Mouse (Mus musculus): Measurements from ENCODE around the gene Sh3glb1. TPM values are rescaled to one million over a fixed set of nuclear protein-coding genes. Genes with fewer than 3 reads are reported as not detected.

The Sh3glb1 gene
- polyA plus RNA-seq, 1 experiment from 2014 or later = 121 TPM

GRCm38 (mm10) chr3:144711607-144712206, 8.4 kb downstream of the Sh3glb1 start:
- Histone ChIP-seq H3K4me3 (no peak overlapping the region), H3K9ac (no peak overlapping the region), H3K4me2 (no peak overlapping the region), H3K27ac (no peak overlapping the region), H3K27me3 (no peaks in the 10 kb centered on the region), H3K4me1 (peaks cover 6% of the 10 kb centered on the region), H3K36me3 (peaks cover 27% of the 10 kb centered on the region), H3K9me3 (no peaks in the 10 kb centered on the region)
- no peak for ATAC-seq (ENCODE audit: insufficient number of reproducible peaks, low FRiP score, low TSS enrichment, low read depth)
- WGBS = 77% methylated on average over 6 of the region's 6 CpGs

- H3K36me3 ChIP-seq = peaks cover 34% of the 10 kb centered on the region
- no peak overlapping the region for H3K4me3 ChIP-seq
- no peaks in the 10 kb centered on the region for H3K27me3 ChIP-seq
- no peak overlapping the region for H3K4me2 ChIP-seq
- no peaks in the 10 kb centered on the region for H3K9me3 ChIP-seq
- no peak overlapping the region for H3K27ac ChIP-seq
- 84% methylated on average over 5 of the region's 5 CpGs for WGBS
- H3K9ac ChIP-seq = no peak overlapping the region
- no peak for ATAC-seq (ENCODE audit: insufficient number of reproducible peaks, low FRiP score, low TSS enrichment, low read depth)
- no peaks in the 10 kb centered on the region for H3K4me1 ChIP-seq
Measured at GRCm38 (mm10) chr3:144708612-144709011, 11.5 kb downstream of the Sh3glb1 start.

- ATAC-seq (ENCODE audit: insufficient number of reproducible peaks, low FRiP score, low TSS enrichment, low read depth) = no peak
- H3K36me3 ChIP-seq = peaks cover 28% of the 10 kb centered on the region
- 88% methylated on average over 6 of the region's 6 CpGs for WGBS
Measured at GRCm38 (mm10) chr3:144703959-144704358, 16.2 kb downstream of the Sh3glb1 start.

GRCm38 (mm10) chr3:144698790-144699433, 21.2 kb downstream of the Sh3glb1 start:
- H3K36me3 ChIP-seq = peaks cover 46% of the 10 kb centered on the region
- no peak for ATAC-seq (ENCODE audit: insufficient number of reproducible peaks, low FRiP score, low TSS enrichment, low read depth)

More at GRCm38 (mm10) chr3:144703959-144704358, 16.2 kb downstream of the Sh3glb1 start:
- no peak overlapping the region for H3K4me2 ChIP-seq
- H3K9me3 ChIP-seq = no peaks in the 10 kb centered on the region
- H3K27ac ChIP-seq = no peak overlapping the region
- no peaks in the 10 kb centered on the region for H3K4me1 ChIP-seq
- H3K4me3 ChIP-seq = no peak overlapping the region
- no peaks in the 10 kb centered on the region for H3K27me3 ChIP-seq
- H3K9ac ChIP-seq = no peak overlapping the region

GRCm38 (mm10) chr3:144697942-144698341, 22.2 kb downstream of the Sh3glb1 start:
- H3K9me3 ChIP-seq = no peaks in the 10 kb centered on the region
- no peak overlapping the region for H3K4me2 ChIP-seq
- WGBS = 80% methylated on average over 3 of the region's 3 CpGs
- no peak overlapping the region for H3K9ac ChIP-seq
- H3K4me1 ChIP-seq = no peaks in the 10 kb centered on the region
- no peak for ATAC-seq (ENCODE audit: insufficient number of reproducible peaks, low FRiP score, low TSS enrichment, low read depth)
- H3K4me3 ChIP-seq = no peak overlapping the region
- H3K27ac ChIP-seq = no peak overlapping the region
- H3K27me3 ChIP-seq = no peaks in the 10 kb centered on the region
- peaks cover 56% of the 10 kb centered on the region for H3K36me3 ChIP-seq

More at GRCm38 (mm10) chr3:144698790-144699433, 21.2 kb downstream of the Sh3glb1 start:
- Histone ChIP-seq H3K4me2 (no peak overlapping the region), H3K4me1 (no peaks in the 10 kb centered on the region), H3K9me3 (no peaks in the 10 kb centered on the region), H3K4me3 (no peak overlapping the region), H3K9ac (no peak overlapping the region), H3K27me3 (no peaks in the 10 kb centered on the region), H3K27ac (no peak overlapping the region)
- WGBS = 88% methylated on average over 5 of the region's 5 CpGs

- no peak overlapping the region for H3K4me3 ChIP-seq
- no peak overlapping the region for H3K4me2 ChIP-seq
- no peak overlapping the region for H3K27ac ChIP-seq
- ATAC-seq (ENCODE audit: insufficient number of reproducible peaks, low FRiP score, low TSS enrichment, low read depth) = no peak
- no peaks in the 10 kb centered on the region for H3K9me3 ChIP-seq
- H3K9ac ChIP-seq = no peak overlapping the region
- H3K27me3 ChIP-seq = no peaks in the 10 kb centered on the region
- H3K36me3 ChIP-seq = peaks cover 56% of the 10 kb centered on the region
- 65% methylated on average over 5 of the region's 5 CpGs for WGBS
- H3K4me1 ChIP-seq = no peaks in the 10 kb centered on the region
Measured at GRCm38 (mm10) chr3:144697154-144697553, 23.0 kb downstream of the Sh3glb1 start.

- Histone ChIP-seq H3K36me3 (peaks cover 59% of the 10 kb centered on the region), H3K4me1 (no peaks in the 10 kb centered on the region), H3K9ac (no peak overlapping the region), H3K4me3 (no peak overlapping the region), H3K27me3 (no peaks in the 10 kb centered on the region), H3K27ac (no peak overlapping the region), H3K4me2 (no peak overlapping the region), H3K9me3 (no peaks in the 10 kb centered on the region)
- ATAC-seq (ENCODE audit: insufficient number of reproducible peaks, low FRiP score, low TSS enrichment, low read depth) = no peak
- 81% methylated on average over 7 of the region's 7 CpGs for WGBS
Measured at GRCm38 (mm10) chr3:144694941-144695340, 25.2 kb downstream of the Sh3glb1 start.

- Histone ChIP-seq H3K27ac (no peak overlapping the region), H3K4me3 (no peak overlapping the region), H3K4me2 (no peak overlapping the region), H3K4me1 (0 out of 2 replicates have a peak, but pooled peaks cover 4% of the 10 kb centered on the region), H3K9ac (no peak overlapping the region), H3K9me3 (no peaks in the 10 kb centered on the region), H3K27me3 (no peaks in the 10 kb centered on the region), H3K36me3 (peaks cover 55% of the 10 kb centered on the region)
- ATAC-seq (ENCODE audit: insufficient number of reproducible peaks, low FRiP score, low TSS enrichment, low read depth) = no peak
- 87% methylated on average over 10 of the region's 10 CpGs for WGBS
Measured at GRCm38 (mm10) chr3:144694040-144694439, 26.1 kb downstream of the Sh3glb1 start.

- 47% methylated on average over 3 of the region's 3 CpGs for WGBS
- no peak for ATAC-seq (ENCODE audit: insufficient number of reproducible peaks, low FRiP score, low TSS enrichment, low read depth)
- peaks cover 55% of the 10 kb centered on the region for H3K36me3 ChIP-seq
- no peaks in the 10 kb centered on the region for H3K27me3 ChIP-seq
- no peaks in the 10 kb centered on the region for H3K9me3 ChIP-seq
- no peak overlapping the region for H3K4me2 ChIP-seq
- H3K27ac ChIP-seq = no peak overlapping the region
- H3K4me3 ChIP-seq = no peak overlapping the region
- peaks cover 8% of the 10 kb centered on the region; the same call in 1 of the 2 replicates for H3K4me1 ChIP-seq
- H3K9ac ChIP-seq = no peak overlapping the region
Measured at GRCm38 (mm10) chr3:144692052-144692451, 28.1 kb downstream of the Sh3glb1 start.

DNA sequence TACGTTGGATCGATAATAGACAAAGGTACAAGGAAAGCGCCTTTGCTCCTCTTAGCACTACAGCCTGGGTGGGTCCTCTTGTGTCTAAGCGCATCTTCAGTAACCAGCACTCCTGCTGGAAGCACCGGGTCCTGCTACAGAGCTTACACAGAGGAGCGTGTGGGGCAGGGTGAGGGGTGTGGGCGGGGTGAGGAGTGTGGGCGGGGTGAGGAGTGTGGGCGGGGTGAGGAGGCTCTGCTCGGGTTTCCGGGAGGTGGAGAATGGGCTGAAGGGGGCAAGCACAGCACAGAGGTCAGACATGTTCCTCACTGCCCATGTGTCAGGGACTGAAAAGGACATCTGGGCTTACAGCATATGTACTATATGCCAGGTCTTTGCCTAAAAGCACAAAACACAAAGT, 30.9 kb downstream of the Sh3glb1 start:
- Histone ChIP-seq H3K36me3 (peaks cover 42% of the 10 kb centered on the region), H3K9ac (no peak overlapping the region)
- WGBS = 26% methylated on average over 11 of the region's 11 CpGs

DNA sequence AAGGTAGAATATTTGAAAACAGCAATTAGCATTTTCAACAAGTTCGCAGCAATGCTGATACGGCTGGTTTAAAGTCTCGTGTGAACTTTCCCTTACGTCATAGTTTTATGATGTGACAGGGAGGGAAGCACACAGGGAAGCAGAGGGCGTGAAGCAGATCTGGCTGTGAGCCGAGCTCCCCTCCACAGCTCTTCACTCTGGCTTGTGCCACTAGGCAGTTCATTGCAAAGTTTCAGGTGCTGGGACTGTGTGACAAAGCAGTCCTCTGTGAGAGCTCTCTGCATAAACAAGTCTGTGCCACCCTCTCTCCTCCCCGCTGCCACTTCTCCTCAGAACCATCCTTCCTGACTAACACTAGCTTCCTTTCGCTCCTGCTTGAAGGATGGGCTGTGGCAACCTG, 31.9 kb downstream of the Sh3glb1 start:
- H3K4me2 ChIP-seq = no peak overlapping the region
- H3K27ac ChIP-seq = no peak overlapping the region; the same call in 1 of the 2 replicates
- no peak for ATAC-seq (ENCODE audit: insufficient number of reproducible peaks, low FRiP score, low TSS enrichment, low read depth)
- peaks cover 35% of the 10 kb centered on the region for H3K36me3 ChIP-seq
- peaks cover 8% of the 10 kb centered on the region; the same call in 1 of the 2 replicates for H3K4me1 ChIP-seq
- WGBS = 46% methylated on average over 8 of the region's 8 CpGs
- H3K9ac ChIP-seq = no peak overlapping the region
- H3K4me3 ChIP-seq = no peak overlapping the region
- H3K27me3 ChIP-seq = no peaks in the 10 kb centered on the region
- H3K9me3 ChIP-seq = no peaks in the 10 kb centered on the region

More for the DNA sequence above, 30.9 kb downstream of the Sh3glb1 start:
- no peaks in the 10 kb centered on the region for H3K9me3 ChIP-seq
- no peak overlapping the region for H3K27ac ChIP-seq
- peak; percentile 77; the same call in 1 of the 2 replicates for ATAC-seq (ENCODE audit: insufficient number of reproducible peaks, low FRiP score, low TSS enrichment, low read depth)
- H3K4me2 ChIP-seq = no peak overlapping the region
- H3K27me3 ChIP-seq = no peaks in the 10 kb centered on the region
- no peak overlapping the region for H3K4me3 ChIP-seq
- peaks cover 8% of the 10 kb centered on the region; the same call in 1 of the 2 replicates for H3K4me1 ChIP-seq

DNA sequence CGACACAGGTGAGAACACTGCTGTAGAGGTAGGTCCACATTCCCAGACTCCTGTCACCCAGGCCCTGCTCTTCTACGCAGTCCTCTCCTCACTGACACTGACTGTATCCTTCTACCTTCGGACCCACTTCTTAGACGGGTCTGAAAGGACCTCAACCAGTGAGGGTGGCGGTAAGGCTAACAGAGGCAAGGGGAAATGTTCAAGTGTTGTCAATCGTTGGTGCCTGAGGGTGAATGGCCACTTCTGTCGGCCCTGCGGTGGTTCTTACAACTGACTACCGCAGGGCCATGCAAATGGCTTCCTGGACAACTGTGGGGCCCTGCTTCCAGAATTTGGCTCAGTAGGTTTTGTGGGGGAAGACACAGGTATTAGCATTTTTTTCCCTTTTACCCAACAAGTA, 32.5 kb downstream of the Sh3glb1 start:
- Histone ChIP-seq H3K27me3 (no peaks in the 10 kb centered on the region), H3K9ac (no peak overlapping the region), H3K27ac (no peak overlapping the region), H3K4me2 (no peak overlapping the region), H3K36me3 (peaks cover 32% of the 10 kb centered on the region; the same call in 1 of the 2 replicates), H3K4me3 (no peak overlapping the region), H3K9me3 (no peaks in the 10 kb centered on the region), H3K4me1 (peaks cover 8% of the 10 kb centered on the region; the same call in 1 of the 2 replicates)
- no peak for ATAC-seq (ENCODE audit: insufficient number of reproducible peaks, low FRiP score, low TSS enrichment, low read depth)
- WGBS = 89% methylated on average over 9 of the region's 9 CpGs
